Mouse (Mus musculus): ENCODE measurements at regions not wholly inside any gene's neighbourhood (a gene's known extent, or its start where the extent isn't known, plus 50 kb on each side); places are given as distances from the start of the nearest gene placed in this dataset.
A peak's percentile ranks its signal among the peaks of the same experiment; 100 is the strongest.

DNA sequence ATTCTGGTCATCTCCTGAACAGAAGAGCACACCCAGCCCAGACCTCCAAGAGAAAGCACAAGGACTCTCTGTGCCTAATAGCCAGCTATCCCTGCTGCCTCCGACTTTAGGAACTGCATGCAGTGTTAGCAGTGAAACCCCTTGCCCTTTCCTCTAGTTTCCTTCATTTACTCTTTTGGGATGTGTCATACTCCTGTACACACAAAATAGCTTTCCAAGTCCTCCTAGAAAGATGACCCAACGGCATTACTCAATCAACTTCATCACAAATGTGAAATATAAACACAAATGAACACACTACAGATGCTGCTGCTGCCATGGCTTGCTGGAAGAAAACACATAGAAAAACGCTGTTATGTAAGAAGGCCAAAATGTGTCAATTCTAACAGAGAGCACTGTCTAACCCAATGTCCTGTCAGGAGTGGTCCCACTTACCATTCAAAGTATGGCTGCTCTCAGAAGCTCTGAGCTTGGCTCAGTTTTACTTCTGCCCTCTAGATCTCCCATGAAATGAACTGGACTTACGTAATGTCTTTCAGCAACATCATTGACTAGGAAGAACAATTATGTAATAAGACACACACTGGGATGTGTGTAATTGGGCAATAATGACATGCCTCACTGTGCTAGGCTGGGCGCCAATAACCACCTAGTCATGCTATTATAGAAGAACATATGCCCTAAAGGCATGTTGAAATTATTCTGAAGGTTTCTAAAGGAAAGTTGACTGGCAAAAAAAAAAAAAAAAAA is 94.5 kb downstream of the Lmo4 start:
- ATAC-seq (ENCODE audit: low read depth): no peak

DNA sequence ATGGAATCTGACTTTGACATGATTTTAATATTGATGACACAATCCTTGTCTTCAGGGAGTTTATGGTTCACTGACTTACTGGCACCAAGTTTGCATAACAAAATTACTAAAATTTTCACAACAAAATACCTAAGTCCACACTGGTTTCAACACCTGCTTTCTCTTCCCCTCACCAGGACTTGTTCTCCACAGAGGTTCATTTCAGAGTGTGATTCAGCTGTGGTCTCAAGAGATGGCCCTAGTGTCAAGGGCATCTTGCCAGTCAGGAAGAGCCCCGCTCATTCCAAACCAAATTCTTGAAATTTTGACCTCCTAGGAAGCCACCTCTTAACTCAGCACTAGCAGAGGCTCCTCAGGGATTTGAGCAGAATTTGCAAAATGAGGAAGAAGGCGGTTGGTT is 95.3 kb downstream of the Lmo4 start:
- no peak overlapping the region for H3K27ac ChIP-seq (replicated peaks; ENCODE audit: low read depth, low read length)
- DNase-seq (ENCODE audit: low spot score) (no peak), ATAC-seq (ENCODE audit: low read depth) (no peak)
- H3K4me1 ChIP-seq (ENCODE audit: control insufficient read depth, insufficient read depth, low read length): 0 out of 2 replicates have a peak, but pooled peaks cover 4% of the 10 kb centered on the region
- H3K4me2 ChIP-seq (ENCODE audit: low read depth, low read length): no peak overlapping the region
- no peaks in the 10 kb centered on the region for H3K27me3 ChIP-seq (replicated peaks; ENCODE audit: control insufficient read depth, insufficient read depth, low read length)
- 65% methylated on average over 2 of the region's 2 CpGs for WGBS
- H3K9ac ChIP-seq (ENCODE audit: low read depth, low read length): no peak overlapping the region
- H3K4me3 ChIP-seq (ENCODE audit: low read depth, low read length): no peak overlapping the region
- H3K36me3 ChIP-seq (ENCODE audit: control insufficient read depth, insufficient read depth, low read length): no peaks in the 10 kb centered on the region
- H3K9me3 ChIP-seq (ENCODE audit: control insufficient read depth, low read length): no peaks in the 10 kb centered on the region

More for the DNA sequence above, 94.5 kb downstream of the Lmo4 start:
- H3K4me3 ChIP-seq (ENCODE audit: low read depth, low read length): no peak overlapping the region
- no peaks in the 10 kb centered on the region for H3K27me3 ChIP-seq (replicated peaks; ENCODE audit: control insufficient read depth, insufficient read depth, low read length)
- 80% methylated on average over 5 of the region's 5 CpGs for WGBS
- no peaks in the 10 kb centered on the region for H3K9me3 ChIP-seq (ENCODE audit: control insufficient read depth, low read length)
- no peak overlapping the region for H3K4me2 ChIP-seq (ENCODE audit: low read depth, low read length)
- H3K27ac ChIP-seq (replicated peaks; ENCODE audit: low read depth, low read length): no peak overlapping the region
- no peak for DNase-seq (ENCODE audit: low spot score)
- H3K4me1 ChIP-seq (ENCODE audit: control insufficient read depth, insufficient read depth, low read length): 0 out of 2 replicates have a peak, but pooled peaks cover 4% of the 10 kb centered on the region
- no peaks in the 10 kb centered on the region for H3K36me3 ChIP-seq (ENCODE audit: control insufficient read depth, insufficient read depth, low read length)
- no peak overlapping the region for H3K9ac ChIP-seq (ENCODE audit: low read depth, low read length)

DNA sequence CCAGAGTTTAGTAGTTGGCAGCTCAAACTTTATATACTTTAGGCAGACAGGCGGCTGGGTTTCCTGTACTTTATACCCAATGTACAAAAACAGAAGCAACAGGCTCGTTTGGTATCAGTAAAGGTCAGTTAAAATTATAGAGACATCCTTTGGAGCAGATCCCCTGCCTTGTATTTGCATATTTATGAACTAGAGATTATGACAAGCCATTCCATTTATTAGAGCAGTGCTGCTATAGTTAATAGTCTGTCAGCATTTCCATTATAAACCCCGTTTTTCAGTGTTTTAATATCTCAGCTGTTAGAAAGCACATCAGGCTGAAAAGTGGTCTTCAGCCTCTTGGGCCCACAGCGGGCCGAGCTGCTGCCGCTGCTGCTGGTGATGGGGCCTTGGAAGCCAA is 96.7 kb downstream of the Lmo4 start:
- H3K9me3 ChIP-seq (ENCODE audit: control insufficient read depth, low read length): no peaks in the 10 kb centered on the region
- H3K4me1 ChIP-seq (ENCODE audit: control insufficient read depth, insufficient read depth, low read length): 0 out of 2 replicates have a peak, but pooled peaks cover 4% of the 10 kb centered on the region
- no peak overlapping the region for H3K27ac ChIP-seq (replicated peaks; ENCODE audit: low read depth, low read length)
- no peaks in the 10 kb centered on the region for H3K36me3 ChIP-seq (ENCODE audit: control insufficient read depth, insufficient read depth, low read length)
- no peak overlapping the region for H3K9ac ChIP-seq (ENCODE audit: low read depth, low read length)
- H3K4me3 ChIP-seq (ENCODE audit: low read depth, low read length): no peak overlapping the region
- ATAC-seq (ENCODE audit: low read depth) (no peak), DNase-seq (ENCODE audit: low spot score) (no peak)
- no peak overlapping the region for H3K4me2 ChIP-seq (ENCODE audit: low read depth, low read length)
- 74% methylated on average over 6 of the region's 6 CpGs for WGBS
- no peaks in the 10 kb centered on the region for H3K27me3 ChIP-seq (replicated peaks; ENCODE audit: control insufficient read depth, insufficient read depth, low read length)

DNA sequence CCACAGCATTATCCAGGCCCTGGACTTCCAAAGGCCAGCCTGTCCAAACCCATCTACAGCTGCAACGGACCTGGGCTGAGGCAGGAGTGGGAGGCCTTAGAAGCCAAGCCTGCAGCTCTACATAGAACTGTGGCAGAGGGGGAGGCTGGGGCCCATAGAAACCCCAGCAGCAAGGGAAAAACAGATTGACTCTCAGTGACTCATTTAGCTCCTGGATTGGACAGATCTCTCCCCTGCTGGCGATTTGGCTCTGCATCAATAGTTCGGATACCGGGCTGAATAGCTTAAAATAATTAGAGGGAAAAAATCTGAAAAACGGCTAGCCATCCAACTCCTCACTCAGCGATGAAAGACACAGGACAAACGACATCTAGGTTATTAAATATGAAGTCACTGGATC is 97.4 kb downstream of the Lmo4 start:
- no peaks in the 10 kb centered on the region for H3K36me3 ChIP-seq (ENCODE audit: control insufficient read depth, insufficient read depth, low read length)
- no peak overlapping the region for H3K4me3 ChIP-seq (ENCODE audit: low read depth, low read length)
- WGBS: 42% methylated on average over 7 of the region's 7 CpGs
- DNase-seq (ENCODE audit: low spot score): peak; percentile 30
- H3K27ac ChIP-seq (replicated peaks; ENCODE audit: low read depth, low read length): no peak overlapping the region
- no peaks in the 10 kb centered on the region for H3K27me3 ChIP-seq (replicated peaks; ENCODE audit: control insufficient read depth, insufficient read depth, low read length)
- H3K9ac ChIP-seq (ENCODE audit: low read depth, low read length): no peak overlapping the region
- H3K4me1 ChIP-seq (ENCODE audit: control insufficient read depth, insufficient read depth, low read length): 0 out of 2 replicates have a peak, but pooled peaks cover 4% of the 10 kb centered on the region
- ATAC-seq (ENCODE audit: low read depth): peak; percentile 30; the same call in 1 of the 2 replicates
- no peaks in the 10 kb centered on the region for H3K9me3 ChIP-seq (ENCODE audit: control insufficient read depth, low read length)
- no peak overlapping the region for H3K4me2 ChIP-seq (ENCODE audit: low read depth, low read length)

GRCm38 (mm10) chr3:144104366-144104765 is 100.7 kb downstream of the Lmo4 start:
- DNase-seq (ENCODE audit: low spot score) (no peak), ATAC-seq (ENCODE audit: low read depth) (no peak)
- Histone ChIP-seq H3K36me3 (ENCODE audit: control insufficient read depth, insufficient read depth, low read length) (no peaks in the 10 kb centered on the region), H3K27me3 (replicated peaks; ENCODE audit: control insufficient read depth, insufficient read depth, low read length) (no peaks in the 10 kb centered on the region), H3K27ac (replicated peaks; ENCODE audit: low read depth, low read length) (no peak overlapping the region), H3K4me3 (ENCODE audit: low read depth, low read length) (no peak overlapping the region), H3K4me1 (ENCODE audit: control insufficient read depth, insufficient read depth, low read length) (0 out of 2 replicates have a peak, but pooled peaks cover 4% of the 10 kb centered on the region), H3K4me2 (ENCODE audit: low read depth, low read length) (no peak overlapping the region), H3K9me3 (ENCODE audit: control insufficient read depth, low read length) (no peaks in the 10 kb centered on the region), H3K9ac (ENCODE audit: low read depth, low read length) (no peak overlapping the region)
- 78% methylated on average over 4 of the region's 4 CpGs for WGBS

GRCm38 (mm10) chr3:144099444-144099843 is 105.6 kb downstream of the Lmo4 start:
- H3K4me1 ChIP-seq (ENCODE audit: control insufficient read depth, insufficient read depth, low read length): 0 out of 2 replicates have a peak, but pooled peaks cover 5% of the 10 kb centered on the region
- ATAC-seq (ENCODE audit: low read depth) (no peak), DNase-seq (ENCODE audit: low spot score) (no peak)
- WGBS: 78% methylated on average over 2 of the region's 2 CpGs
- H3K27me3 ChIP-seq (replicated peaks; ENCODE audit: control insufficient read depth, insufficient read depth, low read length): no peaks in the 10 kb centered on the region
- H3K4me3 ChIP-seq (ENCODE audit: low read depth, low read length): no peak overlapping the region
- no peak overlapping the region for H3K9ac ChIP-seq (ENCODE audit: low read depth, low read length)
- no peaks in the 10 kb centered on the region for H3K36me3 ChIP-seq (ENCODE audit: control insufficient read depth, insufficient read depth, low read length)
- no peak overlapping the region for H3K27ac ChIP-seq (replicated peaks; ENCODE audit: low read depth, low read length)
- no peak overlapping the region for H3K4me2 ChIP-seq (ENCODE audit: low read depth, low read length)
- no peaks in the 10 kb centered on the region for H3K9me3 ChIP-seq (ENCODE audit: control insufficient read depth, low read length)

DNA sequence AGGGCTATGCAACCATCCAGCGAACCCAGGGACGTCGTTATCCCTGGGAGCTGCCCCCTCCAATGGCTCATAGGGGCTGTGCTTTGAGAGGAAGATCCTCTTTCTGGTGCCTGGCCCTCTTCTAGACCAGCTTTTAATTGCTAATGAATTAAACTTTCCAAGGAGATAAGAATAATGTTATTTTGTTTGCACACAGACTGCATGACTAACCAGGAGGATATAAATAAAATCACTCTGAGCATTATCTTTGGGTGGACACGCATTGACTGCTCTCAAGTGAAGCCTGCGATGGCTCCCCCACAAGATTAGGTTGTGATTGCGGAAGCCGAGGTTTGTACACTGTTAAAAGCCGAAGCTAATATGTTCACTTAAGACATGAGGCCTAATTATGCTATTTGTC is 106.3 kb downstream of the Lmo4 start:
- ATAC-seq (ENCODE audit: low read depth): no peak

GRCm38 (mm10) chr3:144091231-144091630 is 113.8 kb downstream of the Lmo4 start:
- Histone ChIP-seq H3K27ac (replicated peaks; ENCODE audit: low read depth, low read length) (no peak overlapping the region), H3K4me1 (ENCODE audit: control insufficient read depth, insufficient read depth, low read length) (no peaks in the 10 kb centered on the region; the same call in 1 of the 2 replicates), H3K36me3 (ENCODE audit: control insufficient read depth, insufficient read depth, low read length) (no peaks in the 10 kb centered on the region), H3K27me3 (replicated peaks; ENCODE audit: control insufficient read depth, insufficient read depth, low read length) (no peaks in the 10 kb centered on the region), H3K9me3 (ENCODE audit: control insufficient read depth, low read length) (no peaks in the 10 kb centered on the region), H3K4me2 (ENCODE audit: low read depth, low read length) (no peak overlapping the region), H3K4me3 (ENCODE audit: low read depth, low read length) (no peak overlapping the region), H3K9ac (ENCODE audit: low read depth, low read length) (no peak overlapping the region)
- ATAC-seq (ENCODE audit: low read depth) (no peak), DNase-seq (ENCODE audit: low spot score) (no peak)
- WGBS: 59% methylated on average over 1 of the region's 1 CpGs

More for the DNA sequence above, 106.3 kb downstream of the Lmo4 start:
- H3K4me1 ChIP-seq (ENCODE audit: control insufficient read depth, insufficient read depth, low read length): 0 out of 2 replicates have a peak, but pooled peaks cover 5% of the 10 kb centered on the region
- no peaks in the 10 kb centered on the region for H3K27me3 ChIP-seq (replicated peaks; ENCODE audit: control insufficient read depth, insufficient read depth, low read length)
- H3K4me3 ChIP-seq (ENCODE audit: low read depth, low read length): no peak overlapping the region
- H3K9ac ChIP-seq (ENCODE audit: low read depth, low read length): no peak overlapping the region
- no peaks in the 10 kb centered on the region for H3K36me3 ChIP-seq (ENCODE audit: control insufficient read depth, insufficient read depth, low read length)
- no peaks in the 10 kb centered on the region for H3K9me3 ChIP-seq (ENCODE audit: control insufficient read depth, low read length)
- WGBS: 61% methylated on average over 8 of the region's 8 CpGs
- H3K27ac ChIP-seq (replicated peaks; ENCODE audit: low read depth, low read length): no peak overlapping the region
- no peak for DNase-seq (ENCODE audit: low spot score)
- no peak overlapping the region for H3K4me2 ChIP-seq (ENCODE audit: low read depth, low read length)

- H3K36me3 ChIP-seq (ENCODE audit: control insufficient read depth, insufficient read depth, low read length): no peaks in the 10 kb centered on the region
- no peak overlapping the region for H3K9ac ChIP-seq (ENCODE audit: low read depth, low read length)
- H3K27ac ChIP-seq (replicated peaks; ENCODE audit: low read depth, low read length): no peak overlapping the region
- WGBS: 52% methylated on average over 8 of the region's 8 CpGs
- H3K4me3 ChIP-seq (ENCODE audit: low read depth, low read length): no peak overlapping the region
- ATAC-seq (ENCODE audit: low read depth): peak; percentile 80
- H3K4me2 ChIP-seq (ENCODE audit: low read depth, low read length): no peak overlapping the region
- H3K9me3 ChIP-seq (ENCODE audit: control insufficient read depth, low read length): no peaks in the 10 kb centered on the region
- no peaks in the 10 kb centered on the region; the same call in 1 of the 2 replicates for H3K4me1 ChIP-seq (ENCODE audit: control insufficient read depth, insufficient read depth, low read length)
- DNase-seq (ENCODE audit: low spot score): peak; percentile 70
- H3K27me3 ChIP-seq (replicated peaks; ENCODE audit: control insufficient read depth, insufficient read depth, low read length): no peaks in the 10 kb centered on the region
Observed at GRCm38 (mm10) chr3:144089790-144090256, 115.2 kb downstream of the Lmo4 start.

Data from embryonic facial prominence, embryonic 14.5 days (tissue).